Mouse (Mus musculus) Patski (cell line): ENCODE measurements at regions not wholly inside any gene's neighbourhood (a gene's known extent, or its start where the extent isn't known, plus 50 kb on each side); places are given as distances from the start of the nearest gene placed in this dataset.

Experiments used
- ATAC-seq: fragments of 100-300 bp; one replicate; pipeline ENCODE4 v1.8.0; 2021
- CTCF ChIA-PET: fragments of 350-600 bp; sonication (Branson Sonifier 250); formaldehyde crosslinking; loops from one replicate; lab custom pipeline; 2022; ENCODE audit warnings: inconsistent platforms; lab: Charles Lee
- POLR2A ChIA-PET: fragments of 350-600 bp; sonication (Branson Sonifier 250); formaldehyde crosslinking; loops from one replicate; lab custom pipeline; 2022; ENCODE audit warnings: antibody characterized with exemption, inconsistent platforms; lab: Charles Lee
- DNase-seq: peaks from one replicate; pipeline ENCODE4 v3.0.0-alpha.2; 2011; ENCODE audit warnings: low read depth, low spot score
- H3K27me3 ChIP-seq: fragments of 371-371 bp; one replicate; pipeline ENCODE4 v1.5.1; 2021
- CTCF ChIP-seq: fragments of 100-300 bp; IDR thresholded peaks from one replicate; pipeline ENCODE4 v1.5.1; 2021
- in situ Hi-C: fragments of 300-500 bp; cut with MboI; formaldehyde crosslinking; loops from 3 replicates; pipeline ENCODE4 v1.11.1; 2018; ENCODE audit warnings: low pct_unique_long_range_greater_than_20kb, mixed read lengths

DNA sequence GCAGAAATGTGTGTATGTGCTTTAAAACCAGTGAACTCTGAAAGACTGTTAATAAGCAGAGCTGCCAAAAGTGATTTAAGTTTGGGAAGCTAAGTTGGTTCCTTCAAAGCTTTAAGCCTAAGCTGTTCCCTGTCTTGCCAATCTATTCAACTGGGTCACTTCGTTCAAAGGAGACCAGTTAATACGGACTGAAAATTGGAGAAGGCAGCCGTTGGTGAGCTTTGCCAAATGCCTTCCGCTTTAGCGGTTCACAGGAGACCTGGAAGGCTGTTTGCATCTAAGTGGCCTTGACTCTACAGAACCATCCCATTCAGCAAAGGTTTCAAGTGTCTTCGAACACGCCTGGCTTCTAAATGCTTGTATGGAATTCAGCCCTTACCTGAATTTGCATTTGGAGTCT lies 68.2 kb upstream of the Mkln1 start:
- ChIA-PET POLR2A (interaction anchor here (2.1 kb wide), 1 partner anchor 12 kb away, joined by 4 read pairs; no protein-coding TSS in a partner anchor), CTCF (no interaction called here)
- no peak for ATAC-seq
- no peaks in the 10 kb centered on the region for H3K27me3 ChIP-seq
- DNase-seq = no peak
- no peak for TF ChIP-seq CTCF
- in situ Hi-C loops = no loop called here

DNA sequence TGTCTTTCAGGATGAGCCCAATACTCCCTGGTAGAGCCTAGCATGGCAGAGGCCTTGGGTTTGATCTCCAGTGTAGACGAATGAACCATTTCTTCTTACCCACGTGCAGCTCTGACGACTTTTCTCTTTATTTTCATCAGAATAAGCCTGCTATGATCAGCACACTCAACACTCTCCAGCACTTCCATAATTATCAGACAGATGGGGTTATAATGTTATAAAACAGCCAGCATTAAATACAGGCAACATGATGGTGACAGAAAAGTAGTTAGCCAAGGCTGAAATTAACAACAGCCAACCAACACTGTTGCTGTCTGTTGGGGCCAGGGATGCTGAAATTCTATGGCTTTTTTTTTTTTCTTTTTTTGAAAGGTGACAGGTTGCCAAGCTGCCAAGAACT lies 67.7 kb upstream of the Mkln1 start:
- no peak for TF ChIP-seq CTCF
- CTCF ChIA-PET = no interaction called here
- no peaks in the 10 kb centered on the region for H3K27me3 ChIP-seq
- POLR2A ChIA-PET = interaction anchor here (0.7 to 2.1 kb wide), 2 partner anchors 13 to 154 kb away, joined by 3 to 4 read pairs; no protein-coding TSS in a partner anchor
- no peak for DNase-seq
- in situ Hi-C loops = no loop called here
- ATAC-seq = no peak

DNA sequence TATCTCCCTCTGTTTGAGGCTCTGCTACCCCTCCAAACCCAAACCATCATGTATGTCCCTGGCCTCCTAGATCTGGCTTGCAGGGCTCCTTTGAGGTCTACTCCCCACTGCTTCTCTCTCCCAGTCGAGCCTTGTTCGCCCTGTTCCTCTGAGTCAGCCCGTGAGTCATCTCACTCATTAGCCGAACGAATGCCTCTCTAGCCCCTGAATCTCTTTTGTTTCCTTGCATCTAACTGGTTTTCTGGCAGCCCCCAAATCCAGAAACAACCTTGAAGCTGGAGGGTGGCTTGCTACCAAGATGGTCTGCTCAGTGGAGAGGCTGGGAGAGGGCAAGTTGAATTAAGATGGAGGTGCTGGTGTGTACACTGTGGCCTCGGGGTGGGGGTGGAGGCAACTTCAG lies 66.3 kb upstream of the Mkln1 start:
- no peak for TF ChIP-seq CTCF
- in situ Hi-C loops = no loop called here
- ChIA-PET POLR2A (no interaction called here), CTCF (no interaction called here)
- DNase-seq = no peak
- no peaks in the 10 kb centered on the region for H3K27me3 ChIP-seq
- ATAC-seq = no peak

DNA sequence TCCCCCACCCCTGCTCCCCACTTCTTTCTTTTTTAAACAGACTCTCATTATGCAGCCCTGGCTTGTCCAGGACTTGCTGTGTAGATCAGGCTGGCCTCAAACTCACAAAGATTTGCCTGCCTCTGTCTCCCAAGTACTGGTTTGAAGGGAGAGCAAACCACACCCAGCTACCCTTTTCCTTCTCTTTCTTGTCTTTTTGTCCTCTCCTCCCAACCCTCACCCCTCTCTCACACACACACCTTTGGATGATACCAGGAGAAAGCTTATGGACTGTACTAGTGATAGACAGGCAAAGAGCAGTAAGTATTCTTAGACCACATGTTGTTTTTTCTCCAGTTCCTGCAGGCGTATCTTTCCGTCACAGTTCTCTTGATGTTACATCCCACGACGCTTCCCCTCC lies 65.8 kb upstream of the Mkln1 start:
- DNase-seq = no peak

DNA sequence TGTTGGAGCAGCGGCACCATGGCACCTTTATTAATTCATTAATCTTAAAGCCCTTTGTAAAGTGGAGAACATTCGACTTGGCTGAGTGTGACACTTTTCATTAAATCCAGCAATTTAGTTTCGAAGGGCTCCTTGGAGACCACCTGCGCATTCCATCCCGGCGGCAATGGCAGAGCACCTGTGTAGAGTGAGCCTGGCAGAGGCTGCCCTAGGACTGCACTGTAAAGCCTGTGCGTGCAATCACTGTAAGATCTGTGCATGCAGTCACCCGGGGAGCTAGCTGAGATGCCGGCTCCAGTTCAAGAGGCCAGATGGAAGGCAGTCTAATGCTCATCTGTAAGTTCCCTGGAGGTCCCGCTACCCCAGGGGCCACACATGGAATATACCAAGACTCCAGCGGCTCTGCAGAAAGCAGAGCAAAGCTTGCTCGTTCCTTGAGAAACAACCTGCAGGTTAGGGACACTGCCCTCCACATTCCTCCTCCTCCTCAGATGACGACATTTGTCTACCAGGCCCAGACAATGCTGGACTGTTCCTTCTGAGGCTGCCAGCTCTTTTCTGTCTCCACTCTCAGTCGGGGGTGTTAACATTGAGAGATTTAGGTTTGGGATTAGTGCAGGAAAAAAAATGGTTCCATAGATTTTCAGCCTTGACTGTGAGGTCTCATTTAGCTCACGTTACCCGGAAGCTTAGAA lies 65.2 kb upstream of the Mkln1 start:
- POLR2A ChIA-PET = interaction anchor here (0.5 to 0.9 kb wide), 3 partner anchors 9 to 117 kb away, joined by 3 to 4 read pairs (median 3); no protein-coding TSS in a partner anchor
- no peak for ATAC-seq
- in situ Hi-C loops = no loop called here
- no peak for TF ChIP-seq CTCF
- no peak for DNase-seq
- H3K27me3 ChIP-seq = no peaks in the 10 kb centered on the region
- CTCF ChIA-PET = interaction anchor here (1.1 to 1.6 kb wide), 4 partner anchors 10 to 57 kb away, joined by 3 to 8 read pairs (median 4); no protein-coding TSS in a partner anchor

More for the DNA sequence above, 65.8 kb upstream of the Mkln1 start:
- no peaks in the 10 kb centered on the region for H3K27me3 ChIP-seq
- ATAC-seq = no peak
- ChIA-PET POLR2A (no interaction called here), CTCF (interaction anchor here (1.2 kb wide), 1 partner anchor 14 kb away, joined by 3 read pairs; no protein-coding TSS in a partner anchor)
- no peak for TF ChIP-seq CTCF
- in situ Hi-C loops = no loop called here

DNA sequence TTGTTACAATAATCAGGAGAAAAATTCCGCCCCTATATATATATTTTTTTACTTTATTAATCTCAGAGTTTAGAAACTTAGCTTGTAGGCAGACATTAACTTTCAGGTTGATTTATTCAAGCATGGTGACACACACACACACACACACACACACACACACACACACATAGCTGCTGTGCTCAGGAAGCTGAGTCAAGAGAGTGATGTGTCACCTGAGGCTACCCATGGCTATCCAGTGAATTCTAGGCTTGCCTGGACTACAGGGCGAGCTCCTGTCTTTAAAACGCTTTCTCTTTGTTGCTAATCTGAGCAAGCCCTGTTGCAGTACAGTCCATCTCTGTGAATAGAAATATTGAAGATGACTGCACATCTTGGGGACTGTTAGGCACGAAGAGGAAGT lies 64.4 kb upstream of the Mkln1 start:
- no peak for TF ChIP-seq CTCF
- DNase-seq = no peak
- in situ Hi-C loops = no loop called here
- H3K27me3 ChIP-seq = no peaks in the 10 kb centered on the region
- no peak for ATAC-seq
- POLR2A ChIA-PET = interaction anchor here (0.5 to 0.9 kb wide), 3 partner anchors 10 to 117 kb away, joined by 3 to 4 read pairs (median 3); no protein-coding TSS in a partner anchor
- CTCF ChIA-PET = interaction anchor here (1.1 to 1.6 kb wide), 3 partner anchors 10 to 56 kb away, joined by 3 to 8 read pairs (median 5); no protein-coding TSS in a partner anchor

DNA sequence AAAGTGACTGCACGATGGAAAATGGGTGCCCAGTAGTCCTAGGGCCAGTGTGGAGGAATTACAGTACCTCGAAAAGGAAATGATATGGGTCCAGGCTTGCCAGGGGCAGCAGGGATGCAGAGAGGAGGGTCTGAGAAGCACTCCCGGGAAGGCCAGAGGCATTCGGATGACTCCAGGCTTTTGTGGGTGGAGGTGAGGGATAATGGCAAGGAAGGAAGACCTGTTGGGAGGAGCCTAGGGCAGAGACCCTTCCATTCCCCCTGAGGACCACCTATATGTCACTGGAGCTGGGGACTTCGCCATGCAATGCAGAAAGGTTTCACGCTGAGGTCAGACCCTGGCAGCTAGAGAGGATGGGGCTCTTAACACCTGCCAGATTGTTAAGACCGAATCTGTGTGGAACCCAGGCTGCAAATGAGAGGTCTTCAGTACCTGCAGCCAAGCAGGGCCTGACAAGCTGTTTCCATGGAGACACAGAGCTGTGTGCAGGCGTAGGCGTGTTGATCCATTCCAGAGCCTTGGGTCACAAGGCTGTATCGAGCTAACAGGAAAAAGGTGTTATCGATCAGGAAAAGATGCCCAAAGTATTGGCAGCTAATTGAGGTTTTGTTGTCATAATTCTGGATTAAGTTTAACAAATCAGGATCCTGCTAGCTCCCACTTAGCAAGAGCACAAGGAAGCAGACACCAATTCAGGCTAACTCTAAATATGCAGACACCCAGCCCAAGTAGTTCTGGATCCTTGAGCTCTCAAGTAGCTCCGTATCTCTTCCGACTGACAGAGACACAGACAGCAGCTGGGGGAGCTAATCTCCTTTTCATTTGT lies 59.2 kb upstream of the Mkln1 start:
- no peak for TF ChIP-seq CTCF
- POLR2A ChIA-PET = interaction anchor here (1.7 kb wide), 1 partner anchor 9 kb away, joined by 6 read pairs; no protein-coding TSS in a partner anchor
- H3K27me3 ChIP-seq = no peaks in the 10 kb centered on the region
- in situ Hi-C loops = no loop called here
- CTCF ChIA-PET = interaction anchor here (1.5 to 4.5 kb wide), 2 partner anchors 14 to 24 kb away, joined by 3 to 20 read pairs; no protein-coding TSS in a partner anchor
- no peak for DNase-seq
- ATAC-seq = no peak

DNA sequence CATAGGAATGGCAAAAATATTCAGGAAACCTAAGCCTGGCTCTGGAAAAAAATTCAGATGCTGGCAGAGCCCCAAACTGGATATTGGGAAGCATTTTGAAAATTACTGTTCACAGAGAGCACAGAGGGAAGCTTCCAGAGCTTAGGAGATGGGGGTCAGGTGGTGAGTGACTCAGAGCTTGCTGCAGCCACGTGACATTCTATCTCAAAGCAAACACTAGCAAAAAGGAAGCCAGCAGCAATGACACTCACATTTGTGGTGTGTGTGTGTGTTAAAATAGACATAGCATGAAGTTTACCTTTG lies 58.6 kb upstream of the Mkln1 start:
- CTCF ChIA-PET = interaction anchor here (1.5 to 4.5 kb wide), 2 partner anchors 15 to 24 kb away, joined by 3 to 20 read pairs; no protein-coding TSS in a partner anchor
- in situ Hi-C loops = no loop called here
- no peaks in the 10 kb centered on the region for H3K27me3 ChIP-seq
- no peak for ATAC-seq
- DNase-seq = no peak
- POLR2A ChIA-PET = interaction anchor here (1.7 kb wide), 1 partner anchor 9 kb away, joined by 6 read pairs; no protein-coding TSS in a partner anchor
- TF ChIP-seq CTCF = no peak

DNA sequence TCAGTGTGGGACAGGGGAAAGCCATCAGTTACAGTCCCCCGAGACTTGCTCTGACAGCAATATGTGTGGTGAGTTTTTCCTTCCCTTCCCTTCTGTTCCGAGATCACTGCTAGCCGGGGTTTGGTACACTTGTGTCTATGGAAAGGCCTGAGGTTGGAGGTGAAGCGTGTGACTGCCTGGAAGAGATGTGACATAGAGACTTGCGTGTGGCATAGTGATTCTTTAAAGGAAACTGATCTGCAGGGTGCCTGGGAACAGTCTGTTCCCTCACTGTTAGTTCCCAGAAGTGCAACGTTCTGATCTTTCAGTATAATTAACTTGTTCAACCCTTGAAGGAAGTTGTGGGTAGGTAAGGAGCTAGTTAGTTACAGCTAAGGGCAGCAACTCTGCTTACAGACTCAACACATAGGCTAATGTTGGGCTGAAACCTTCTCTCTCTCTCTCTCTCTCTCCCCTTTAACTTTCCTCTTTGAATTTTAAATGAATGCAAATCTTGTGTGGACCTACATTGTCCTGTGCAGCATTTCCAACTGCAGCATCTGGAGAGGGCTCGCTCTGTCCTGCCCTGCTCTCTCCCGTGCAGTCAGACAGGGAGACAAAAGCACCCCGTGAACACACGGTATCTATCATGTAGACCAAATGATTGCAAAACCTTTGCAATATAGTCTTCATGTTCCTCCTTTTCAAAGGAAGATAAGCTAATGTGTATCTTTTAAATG lies 53.0 kb upstream of the Mkln1 start:
- no peak for TF ChIP-seq CTCF
- CTCF ChIA-PET = no interaction called here
- in situ Hi-C loops = no loop called here
- no peak for ATAC-seq
- no peaks in the 10 kb centered on the region for H3K27me3 ChIP-seq
- POLR2A ChIA-PET = interaction anchor here (0.6 kb wide), 1 partner anchor 98 kb away, joined by 3 read pairs; no protein-coding TSS in a partner anchor
- DNase-seq = no peak

DNA sequence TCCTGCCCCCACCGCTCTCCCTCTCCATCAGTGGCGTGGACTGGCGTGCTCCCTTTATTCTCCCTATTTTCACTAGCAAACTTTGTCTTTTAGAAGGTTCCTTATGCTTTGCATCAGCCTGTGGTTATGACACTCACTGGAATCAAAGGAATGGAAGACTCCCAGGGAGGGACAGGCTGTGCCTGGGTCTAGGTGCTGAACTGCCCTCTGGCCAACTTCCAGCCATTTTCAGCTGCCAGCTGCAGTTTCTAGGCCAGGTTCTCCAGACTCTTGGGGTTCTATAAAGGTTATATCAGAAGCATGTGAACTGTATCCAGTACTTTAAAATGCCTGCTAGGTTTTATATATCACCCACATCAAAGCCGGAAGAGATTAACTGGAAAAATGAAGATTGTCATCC lies 50.2 kb upstream of the Mkln1 start:
- no peak for DNase-seq
- ATAC-seq = no peak
- in situ Hi-C loops = no loop called here
- no peak for TF ChIP-seq CTCF
- ChIA-PET CTCF (interaction anchor here (1.3 to 1.5 kb wide), 2 partner anchors 9 to 23 kb away, joined by 3 read pairs; no protein-coding TSS in a partner anchor), POLR2A (interaction anchor here (0.6 to 1.3 kb wide), 2 partner anchors 9 to 278 kb away, joined by 6 to 9 read pairs; no protein-coding TSS in a partner anchor)
- peaks cover 6% of the 10 kb centered on the region for H3K27me3 ChIP-seq
